Mouse (Mus musculus) midbrain, embryonic 10.5 days (tissue): ENCODE measurements around the gene Mov10. TPM values are rescaled to one million over a fixed set of nuclear protein-coding genes. Genes with fewer than 3 reads are reported as not detected.
"Not testable (repeated sequence)": the region's sequence is repeated elsewhere in the genome, so short reads cannot be mapped to it uniquely, and the experiment has no call there.

Experiments used
- DNase-seq: peaks from one replicate; pipeline ENCODE4 v3.0.0-alpha.2; 2017; ENCODE audit warnings: low spot score
- H3K27ac ChIP-seq: fragments of 300-500 bp; sonication (generic); replicated peaks from 2 replicates; pipeline ENCODE4 v1.5.1; 2016; ENCODE audit warnings: mild to moderate bottlenecking
- H3K27me3 ChIP-seq: fragments of 300-500 bp; sonication (generic); 2 replicates; pipeline ENCODE4 v1.6.1; 2016; ENCODE audit warnings: low read depth, mild to moderate bottlenecking; ENCODE audit not compliant: poor library complexity, severe bottlenecking
- H3K36me3 ChIP-seq: fragments of 300-500 bp; sonication (generic); 2 replicates; pipeline ENCODE4 v1.6.1; 2016; ENCODE audit warnings: mild to moderate bottlenecking, moderate library complexity
- H3K4me1 ChIP-seq: fragments of 300-500 bp; sonication (generic); 2 replicates; pipeline ENCODE4 v1.6.1; 2016
- H3K4me3 ChIP-seq: fragments of 300-500 bp; sonication (generic); 2 replicates; pipeline ENCODE4 v1.5.1; 2016; ENCODE audit warnings: mild to moderate bottlenecking, moderate library complexity
- H3K9me3 ChIP-seq: fragments of 300-500 bp; sonication (generic); replicated peaks from 2 replicates; pipeline ENCODE4 v1.6.1; 2016; ENCODE audit warnings: mild to moderate bottlenecking
- whole genome bisulfite sequencing: fragments of 180-500 bp; shearing (Covaris S2); methylation state at CpG from one replicate; pipeline ENCODE4 v1.1.7; 2016; 5-methylcytosine and 5-hydroxymethylcytosine counted together
- polyA plus RNA-seq: library from polyadenylated mRNA; unstranded; fragments of >200 nt; fragmentation: Nextera tagmentation; extraction: Ambion mirVana; gene quantifications from 2 replicates; pipeline ENCODE4 v1.2.1, GENCODE M21; 2016

Mov10 gene
- polyA plus RNA-seq, 1 experiment from 2014 or later = 13.5 TPM

GRCm38 (mm10) chr3:104822413-104822812 lies 4.0 kb upstream of the Mov10 start:
- H3K36me3 ChIP-seq = peaks cover 45% of the 10 kb centered on the region
- no peaks in the 10 kb centered on the region for H3K9me3 ChIP-seq
- WGBS = 88% methylated on average over 3 of the region's 3 CpGs
- DNase-seq = no peak
- H3K4me3 ChIP-seq = no peak overlapping the region
- peaks cover 15% of the 10 kb centered on the region for H3K4me1 ChIP-seq
- H3K27me3 ChIP-seq = no peaks in the 10 kb centered on the region
- no peak overlapping the region for H3K27ac ChIP-seq

DNA sequence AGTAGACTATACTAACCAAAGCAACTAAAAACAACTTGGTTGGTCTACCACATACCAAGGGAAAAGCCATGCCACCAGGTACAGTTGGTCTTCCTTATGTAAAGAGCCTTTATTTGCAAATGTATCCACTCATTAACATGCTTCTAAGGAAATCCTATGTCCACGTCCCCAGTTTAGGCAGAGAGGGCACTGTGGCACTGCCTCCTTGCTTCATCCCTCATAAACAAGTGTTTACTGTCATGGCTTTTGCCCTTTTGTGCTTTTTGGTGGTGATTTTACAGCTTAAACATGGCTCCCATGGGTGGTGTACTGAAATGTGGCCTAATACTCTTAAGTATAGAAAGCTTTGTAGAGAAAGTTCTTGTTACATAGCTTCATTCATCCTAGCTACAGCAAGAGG lies 2.1 kb upstream of the Mov10 start:
- H3K9me3 ChIP-seq = no peaks in the 10 kb centered on the region
- H3K27ac ChIP-seq = no peak overlapping the region
- H3K36me3 ChIP-seq = peaks cover 27% of the 10 kb centered on the region
- no peak overlapping the region for H3K4me3 ChIP-seq
- 51% methylated on average over 1 of the region's 1 CpGs for WGBS
- DNase-seq = no peak
- peaks cover 6% of the 10 kb centered on the region; the same call in 1 of the 2 replicates for H3K27me3 ChIP-seq
- H3K4me1 ChIP-seq = peaks cover 20% of the 10 kb centered on the region

DNA sequence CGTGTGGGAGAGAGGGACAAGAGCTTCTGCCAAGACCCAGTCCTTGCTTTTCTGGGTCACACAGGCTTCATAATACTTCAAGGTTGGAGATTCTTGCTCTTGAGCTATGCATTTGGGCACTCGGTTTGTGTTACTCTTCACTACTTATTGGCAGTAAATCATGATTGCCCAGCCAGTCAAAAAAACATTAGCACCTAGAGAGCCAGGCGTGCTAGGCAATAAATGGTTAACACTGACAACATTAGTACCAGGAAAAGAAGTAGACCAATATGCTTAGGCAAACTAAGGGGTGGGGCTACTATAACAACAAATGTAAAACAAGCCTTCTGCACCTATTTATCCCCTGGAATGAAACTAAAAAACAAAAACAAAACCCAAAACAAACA lies 379 bp upstream of the Mov10 start:
- Histone ChIP-seq H3K9me3 (no peaks in the 10 kb centered on the region), H3K27me3 (peaks cover 6% of the 10 kb centered on the region; the same call in 1 of the 2 replicates), H3K36me3 (peaks cover 21% of the 10 kb centered on the region), H3K4me3 (peak overlapping the region; percentile 67), H3K27ac (peak overlapping the region; percentile 86; the same call in 1 of the 2 replicates), H3K4me1 (peaks cover 20% of the 10 kb centered on the region)
- 14% methylated on average over 3 of the region's 3 CpGs for WGBS
- DNase-seq = no peak

- peaks cover 20% of the 10 kb centered on the region for H3K4me1 ChIP-seq
- peaks cover 6% of the 10 kb centered on the region; the same call in 1 of the 2 replicates for H3K27me3 ChIP-seq
- H3K36me3 ChIP-seq = peaks cover 19% of the 10 kb centered on the region
- peak overlapping the region; percentile 67 for H3K4me3 ChIP-seq
- peak; percentile 52 for DNase-seq
- WGBS = under 1% methylated on average over 46 of the region's 46 CpGs
- no peaks in the 10 kb centered on the region for H3K9me3 ChIP-seq
- H3K27ac ChIP-seq = peak overlapping the region; percentile 86
Observed at GRCm38 (mm10) chr3:104817481-104817990, 827 bp downstream of the Mov10 start.

- peaks cover 7% of the 10 kb centered on the region; the same call in 1 of the 2 replicates for H3K36me3 ChIP-seq
- H3K27ac ChIP-seq = no peak overlapping the region
- no peaks in the 10 kb centered on the region for H3K9me3 ChIP-seq
- 93% methylated on average over 7 of the region's 7 CpGs for WGBS
- no peak overlapping the region for H3K4me3 ChIP-seq
- DNase-seq = no peak
- H3K4me1 ChIP-seq = peaks cover 20% of the 10 kb centered on the region
- H3K27me3 ChIP-seq = peaks cover 6% of the 10 kb centered on the region; the same call in 1 of the 2 replicates
Observed at GRCm38 (mm10) chr3:104816130-104816529, 2.2 kb downstream of the Mov10 start.

DNA sequence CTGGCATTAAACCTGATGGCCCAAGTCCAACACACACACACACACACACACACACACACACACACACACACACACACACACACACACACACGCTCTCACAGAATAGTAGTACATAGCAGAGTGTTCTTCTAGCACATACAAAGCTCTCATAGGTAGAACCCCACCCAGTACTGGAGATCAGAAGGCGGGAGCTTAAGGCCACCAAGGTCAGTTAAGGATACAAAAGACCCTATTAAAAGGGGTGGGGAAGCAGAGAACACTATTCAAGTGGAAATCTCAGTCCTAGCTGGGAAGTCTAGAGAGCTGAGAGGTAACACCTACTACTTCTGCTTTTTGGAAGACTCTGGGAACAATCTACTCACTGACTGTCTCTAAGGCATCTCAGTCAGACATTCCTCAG lies 3.0 kb downstream of the Mov10 start:
- Histone ChIP-seq H3K4me1 (peaks cover 20% of the 10 kb centered on the region), H3K27ac (no peak overlapping the region), H3K9me3 (no peaks in the 10 kb centered on the region), H3K36me3 (0 out of 2 replicates have a peak, but pooled peaks cover under 1% of the 10 kb centered on the region), H3K27me3 (peaks cover 6% of the 10 kb centered on the region; the same call in 1 of the 2 replicates), H3K4me3 (no peak overlapping the region)
- DNase-seq = no peak
- 79% methylated on average over 2 of the region's 2 CpGs for WGBS

DNA sequence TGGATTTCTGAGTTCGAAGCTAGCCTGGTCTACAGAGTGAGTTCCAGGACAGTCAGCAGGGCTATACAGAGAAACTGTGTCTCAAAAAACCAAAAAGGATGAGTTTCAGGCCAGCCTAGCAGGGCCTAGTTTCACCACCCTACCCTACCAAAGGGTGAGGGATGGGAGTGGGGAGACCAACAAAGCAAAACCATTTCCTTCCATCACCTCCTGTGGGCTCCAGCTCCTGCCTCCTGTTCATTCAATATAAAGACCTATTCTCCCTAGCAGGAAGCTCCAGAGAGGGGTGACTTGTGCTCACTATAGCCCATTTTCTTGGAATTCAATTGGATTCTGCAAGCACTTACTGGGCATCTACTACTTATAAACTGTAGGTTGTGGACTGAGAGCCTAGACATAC lies 3.6 kb downstream of the Mov10 start:
- Histone ChIP-seq H3K36me3 (no peaks in the 10 kb centered on the region), H3K4me1 (peaks cover 20% of the 10 kb centered on the region), H3K27ac (no peak overlapping the region), H3K4me3 (no peak overlapping the region), H3K27me3 (peaks cover 6% of the 10 kb centered on the region; the same call in 1 of the 2 replicates), H3K9me3 (no peaks in the 10 kb centered on the region)
- 90% methylated on average over 1 of the region's 1 CpGs for WGBS
- DNase-seq = no peak

- H3K27ac ChIP-seq, H3K36me3 ChIP-seq, H3K27me3 ChIP-seq, DNase-seq, H3K4me3 ChIP-seq, H3K9me3 ChIP-seq: not testable (repeated sequence)
- 95% methylated on average over 7 of the region's 7 CpGs for WGBS
- peaks cover 10% of the 10 kb centered on the region for H3K4me1 ChIP-seq
Observed at GRCm38 (mm10) chr3:104813227-104813626, 5.1 kb downstream of the Mov10 start.

GRCm38 (mm10) chr3:104812254-104812653 lies 6.1 kb downstream of the Mov10 start:
- no peak overlapping the region for H3K27ac ChIP-seq
- 85% methylated on average over 4 of the region's 4 CpGs for WGBS
- DNase-seq = no peak
- H3K4me1 ChIP-seq = peaks cover 4% of the 10 kb centered on the region
- H3K9me3 ChIP-seq = no peaks in the 10 kb centered on the region
- no peaks in the 10 kb centered on the region for H3K36me3 ChIP-seq
- H3K4me3 ChIP-seq = no peak overlapping the region
- peaks cover 6% of the 10 kb centered on the region; the same call in 1 of the 2 replicates for H3K27me3 ChIP-seq

DNA sequence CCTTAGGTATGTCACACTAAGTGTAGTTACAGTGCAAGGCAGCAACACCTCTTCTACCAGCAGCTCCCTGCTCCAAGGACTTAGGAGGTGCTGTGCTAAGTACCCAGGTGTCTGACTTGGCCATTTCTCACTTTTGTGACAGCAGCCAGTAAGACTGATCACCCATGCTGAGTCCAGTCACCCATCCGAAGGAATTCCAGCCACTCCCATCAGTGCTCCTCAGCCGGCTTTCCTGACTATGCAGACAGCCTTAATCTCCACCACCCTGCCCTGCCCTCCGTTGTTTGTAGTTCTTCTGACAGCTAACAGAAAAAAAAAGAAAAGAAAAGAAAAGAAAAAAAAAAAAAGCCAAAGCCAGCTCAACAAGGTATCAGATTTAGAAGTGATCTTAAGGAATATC lies 6.6 kb downstream of the Mov10 start:
- H3K36me3 ChIP-seq = no peaks in the 10 kb centered on the region
- H3K4me3 ChIP-seq = no peak overlapping the region
- no peak overlapping the region for H3K27ac ChIP-seq
- 12% methylated on average over 3 of the region's 3 CpGs for WGBS
- H3K9me3 ChIP-seq = no peaks in the 10 kb centered on the region
- no peaks in the 10 kb centered on the region for H3K4me1 ChIP-seq
- peaks cover 3% of the 10 kb centered on the region; the same call in 1 of the 2 replicates for H3K27me3 ChIP-seq
- no peak for DNase-seq

- no peak overlapping the region for H3K4me3 ChIP-seq
- no peaks in the 10 kb centered on the region for H3K9me3 ChIP-seq
Observed at GRCm38 (mm10) chr3:104805539-104805938, 12.8 kb downstream of the Mov10 start.

GRCm38 (mm10) chr3:104804312-104804711 lies 14.1 kb downstream of the Mov10 start:
- Histone ChIP-seq H3K36me3 (peaks cover 15% of the 10 kb centered on the region), H3K4me1 (no peaks in the 10 kb centered on the region), H3K27me3 (no peaks in the 10 kb centered on the region), H3K4me3 (no peak overlapping the region), H3K27ac (no peak overlapping the region), H3K9me3 (no peaks in the 10 kb centered on the region)
- DNase-seq = no peak
- WGBS = 90% methylated on average over 10 of the region's 10 CpGs

More at GRCm38 (mm10) chr3:104805539-104805938, 12.8 kb downstream of the Mov10 start:
- DNase-seq = no peak
- H3K4me1 ChIP-seq = no peaks in the 10 kb centered on the region
- WGBS = 90% methylated on average over 9 of the region's 9 CpGs
- H3K36me3 ChIP-seq = peaks cover 9% of the 10 kb centered on the region; the same call in 1 of the 2 replicates
- no peak overlapping the region for H3K27ac ChIP-seq
- no peaks in the 10 kb centered on the region for H3K27me3 ChIP-seq

DNA sequence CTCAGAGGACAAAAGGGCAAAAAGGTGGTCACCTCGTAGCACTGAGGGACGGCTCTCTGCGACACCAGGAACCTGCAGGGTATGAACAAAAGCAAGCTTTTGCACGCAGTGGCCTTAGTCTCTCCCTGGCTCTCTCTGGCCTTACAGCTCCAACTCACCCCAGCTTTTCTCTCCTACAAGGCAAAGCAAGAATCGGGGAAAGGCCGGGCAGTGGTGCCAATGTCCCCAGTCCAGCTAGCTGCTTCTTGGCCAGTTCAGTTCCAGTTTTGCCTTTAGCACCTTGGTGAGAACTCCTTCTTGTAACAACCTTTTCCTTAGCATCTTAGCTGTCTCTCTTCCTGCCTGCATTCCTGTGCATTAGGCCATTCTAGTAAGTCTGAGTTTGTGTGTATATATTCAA lies 16.9 kb downstream of the Mov10 start:
- Histone ChIP-seq H3K4me3 (no peak overlapping the region), H3K9me3 (no peaks in the 10 kb centered on the region), H3K27me3 (no peaks in the 10 kb centered on the region), H3K27ac (no peak overlapping the region), H3K4me1 (no peaks in the 10 kb centered on the region), H3K36me3 (peaks cover 21% of the 10 kb centered on the region)
- DNase-seq = no peak
- WGBS = 87% methylated on average over 6 of the region's 6 CpGs
